Mouse (Mus musculus): ENCODE measurements around the gene Fxyd2. TPM values are rescaled to one million over a fixed set of nuclear protein-coding genes. Genes with fewer than 3 reads are reported as not detected.

Gene Fxyd2
- polyA plus RNA-seq, 1 experiment = 220 TPM

DNA sequence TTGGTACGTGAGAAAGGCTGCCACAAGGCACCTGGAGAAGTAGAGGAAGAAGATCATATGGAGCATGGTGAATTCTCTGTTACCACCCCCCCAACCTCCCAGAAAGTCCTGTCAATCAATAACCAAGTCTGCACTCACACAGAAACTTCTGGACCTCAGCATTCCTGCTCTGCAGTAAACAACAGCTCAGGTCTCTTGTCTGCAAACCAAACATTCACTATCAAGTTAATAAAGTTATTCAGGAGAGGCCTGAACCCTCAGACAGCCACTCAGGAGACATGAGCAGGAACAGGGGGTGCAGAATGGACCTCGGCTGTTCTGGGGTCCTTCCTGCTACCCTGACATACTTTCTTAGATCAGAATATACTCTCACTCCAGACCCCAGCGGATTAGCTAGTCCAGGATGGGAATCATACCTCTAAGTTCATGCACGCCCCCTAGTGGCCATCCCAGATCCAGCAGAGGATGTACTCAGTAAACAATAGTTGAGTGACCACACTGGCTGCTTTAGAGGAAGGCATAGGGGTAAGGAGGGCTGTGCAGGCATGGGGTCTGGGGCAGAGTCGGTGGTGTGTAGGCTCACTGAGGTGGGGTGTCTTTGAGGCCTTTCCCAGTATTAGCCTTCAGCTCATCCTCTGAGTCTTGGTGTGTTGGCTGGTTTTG is 14.1 kb downstream of the Fxyd2 start:
- H3K4me1 ChIP-seq (replicated peaks; ENCODE audit: control insufficient read depth, insufficient read depth, low read length) = peaks cover 9% of the 10 kb centered on the region

DNA sequence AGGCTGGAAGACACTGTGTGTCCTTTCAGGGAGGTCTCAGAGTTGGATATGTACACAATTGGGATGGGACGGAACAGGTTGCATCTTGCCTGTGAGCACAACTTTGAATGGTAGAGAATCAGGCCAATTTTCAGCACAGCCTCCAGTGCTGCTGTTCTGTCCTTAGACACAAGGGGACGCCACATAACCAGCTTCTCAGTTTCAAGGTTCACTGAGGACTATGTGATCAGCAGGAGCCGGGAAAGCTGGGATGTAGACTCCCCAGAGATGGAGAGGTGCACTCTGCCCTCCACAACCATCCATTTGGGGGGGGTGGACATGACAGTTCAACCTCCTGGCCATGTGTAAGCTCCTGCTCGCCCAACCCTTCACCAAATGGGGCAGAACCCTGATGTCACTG is 16.4 kb downstream of the Fxyd2 start:
- DNase-seq = peak; percentile 37
- 61% methylated on average over 4 of the region's 4 CpGs for WGBS
- Histone ChIP-seq H3K4me1 (replicated peaks; ENCODE audit: control insufficient read depth, insufficient read depth, low read length) (peaks cover 9% of the 10 kb centered on the region), H3K27me3 (ENCODE audit: control insufficient read depth, insufficient read depth, low read length) (no peaks in the 10 kb centered on the region), H3K36me3 (ENCODE audit: control insufficient read depth, insufficient read depth, low read length) (no peaks in the 10 kb centered on the region), H3K27ac (ENCODE audit: control insufficient read depth, insufficient read depth, low read length) (no peak overlapping the region), H3K4me3 (ENCODE audit: control insufficient read depth, insufficient read depth, low read length) (no peak overlapping the region)
- TF ChIP-seq POLR2A (IDR thresholded peaks at IDR 0.05; ENCODE audit: control insufficient read depth, extremely low read depth, insufficient read depth, low read length, poor library complexity) (no peak), CTCF (IDR thresholded peaks at IDR 0.05; ENCODE audit: borderline replicate concordance, control insufficient read depth, extremely low read depth, insufficient read depth, low read length, poor library complexity) (no peak)

More for the DNA sequence above, 14.1 kb downstream of the Fxyd2 start:
- WGBS = 71% methylated on average over 5 of the region's 5 CpGs
- peak; percentile 45 for DNase-seq
- Histone ChIP-seq H3K27ac (ENCODE audit: control insufficient read depth, insufficient read depth, low read length) (no peak overlapping the region), H3K4me3 (ENCODE audit: control insufficient read depth, insufficient read depth, low read length) (no peak overlapping the region), H3K27me3 (ENCODE audit: control insufficient read depth, insufficient read depth, low read length) (no peaks in the 10 kb centered on the region), H3K36me3 (ENCODE audit: control insufficient read depth, insufficient read depth, low read length) (no peaks in the 10 kb centered on the region)
- TF ChIP-seq CTCF (IDR thresholded peaks at IDR 0.05; ENCODE audit: borderline replicate concordance, control insufficient read depth, extremely low read depth, insufficient read depth, low read length, poor library complexity) = peak; percentile 73; the same call in 1 of the 2 replicates
- TF ChIP-seq POLR2A (IDR thresholded peaks at IDR 0.05; ENCODE audit: control insufficient read depth, extremely low read depth, insufficient read depth, low read length, poor library complexity) = no peak

DNA sequence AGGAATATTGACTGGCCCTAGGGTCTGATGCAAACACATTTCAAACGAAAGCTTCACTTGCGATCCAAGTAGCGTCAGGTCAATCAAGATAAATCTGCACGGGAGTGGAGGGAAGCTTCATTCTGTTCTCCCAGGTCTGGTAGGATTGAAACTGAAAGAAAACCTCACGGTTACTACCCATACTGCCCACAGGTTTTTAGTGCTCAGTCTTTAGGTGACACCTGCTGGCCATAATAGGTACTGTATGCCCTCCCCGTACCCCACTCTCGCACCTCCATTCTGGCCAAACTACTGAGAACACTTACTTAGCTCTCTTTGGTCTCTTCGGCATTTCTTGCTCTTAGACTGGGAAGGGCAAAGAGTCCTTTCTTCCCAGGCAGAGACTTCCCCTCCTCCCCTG is 17.8 kb downstream of the Fxyd2 start:
- no peak overlapping the region for H3K27ac ChIP-seq (ENCODE audit: control insufficient read depth, insufficient read depth, low read length)
- peak; percentile 71 for DNase-seq
- no peaks in the 10 kb centered on the region for H3K36me3 ChIP-seq (ENCODE audit: control insufficient read depth, insufficient read depth, low read length)
- peak overlapping the region; percentile 32 for H3K4me3 ChIP-seq (ENCODE audit: control insufficient read depth, insufficient read depth, low read length)
- H3K27me3 ChIP-seq (ENCODE audit: control insufficient read depth, insufficient read depth, low read length) = no peaks in the 10 kb centered on the region
- H3K4me1 ChIP-seq (replicated peaks; ENCODE audit: control insufficient read depth, insufficient read depth, low read length) = peaks cover 6% of the 10 kb centered on the region
- WGBS = 6% methylated on average over 8 of the region's 8 CpGs
- TF ChIP-seq CTCF (IDR thresholded peaks at IDR 0.05; ENCODE audit: borderline replicate concordance, control insufficient read depth, extremely low read depth, insufficient read depth, low read length, poor library complexity) = no peak
- TF ChIP-seq POLR2A (IDR thresholded peaks at IDR 0.05; ENCODE audit: control insufficient read depth, extremely low read depth, insufficient read depth, low read length, poor library complexity) = no peak

DNA sequence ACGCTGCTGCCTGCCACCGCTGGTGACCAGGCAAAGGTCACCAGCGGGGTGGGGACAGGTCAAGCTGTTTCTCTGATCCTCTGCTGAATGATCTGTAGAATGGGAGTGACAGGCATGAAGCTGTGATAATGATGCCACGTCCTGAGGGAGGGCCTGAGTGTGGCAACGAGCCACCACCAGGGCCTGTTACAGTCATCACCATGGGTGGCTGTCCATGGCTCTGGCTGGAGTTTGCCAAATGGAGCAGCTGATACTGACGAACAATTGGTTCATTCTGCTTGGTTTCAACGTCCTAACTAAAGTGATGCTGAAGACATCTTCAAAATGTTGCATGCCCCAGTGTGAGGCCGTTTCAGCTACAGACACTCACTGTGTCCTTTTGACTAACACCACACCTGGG is 18.8 kb downstream of the Fxyd2 start:
- Histone ChIP-seq H3K4me1 (replicated peaks; ENCODE audit: control insufficient read depth, insufficient read depth, low read length) (peaks cover 6% of the 10 kb centered on the region), H3K27me3 (ENCODE audit: control insufficient read depth, insufficient read depth, low read length) (no peaks in the 10 kb centered on the region), H3K36me3 (ENCODE audit: control insufficient read depth, insufficient read depth, low read length) (no peaks in the 10 kb centered on the region), H3K27ac (ENCODE audit: control insufficient read depth, insufficient read depth, low read length) (no peak overlapping the region), H3K4me3 (ENCODE audit: control insufficient read depth, insufficient read depth, low read length) (no peak overlapping the region)
- 86% methylated on average over 8 of the region's 8 CpGs for WGBS
- no peak for DNase-seq
- TF ChIP-seq POLR2A (IDR thresholded peaks at IDR 0.05; ENCODE audit: control insufficient read depth, extremely low read depth, insufficient read depth, low read length, poor library complexity) = no peak
- no peak for TF ChIP-seq CTCF (IDR thresholded peaks at IDR 0.05; ENCODE audit: borderline replicate concordance, control insufficient read depth, extremely low read depth, insufficient read depth, low read length, poor library complexity)

DNA sequence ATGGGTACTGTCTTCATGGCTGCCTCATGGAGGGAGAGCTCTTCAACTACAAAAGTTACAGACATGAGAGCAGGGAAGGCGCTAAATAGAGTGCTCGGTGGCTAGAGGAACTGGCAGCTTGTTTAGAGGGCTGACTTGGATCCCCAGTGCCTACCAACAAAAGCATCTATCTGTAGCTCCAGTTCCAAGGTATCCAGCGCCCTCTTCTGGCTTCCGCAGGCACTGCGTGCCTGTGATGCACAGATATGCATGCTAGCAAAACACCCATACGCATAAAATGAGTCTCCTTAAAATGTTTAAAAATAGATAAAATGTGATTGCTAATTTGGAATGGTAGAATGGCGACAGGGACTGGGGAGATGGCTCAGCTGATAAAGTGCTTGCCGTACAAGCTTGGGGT is 21.7 kb downstream of the Fxyd2 start:
- Histone ChIP-seq H3K36me3 (ENCODE audit: control insufficient read depth, insufficient read depth, low read length) (no peaks in the 10 kb centered on the region), H3K27ac (ENCODE audit: control insufficient read depth, insufficient read depth, low read length) (no peak overlapping the region), H3K4me3 (ENCODE audit: control insufficient read depth, insufficient read depth, low read length) (no peak overlapping the region), H3K4me1 (replicated peaks; ENCODE audit: control insufficient read depth, insufficient read depth, low read length) (peaks cover 6% of the 10 kb centered on the region), H3K27me3 (ENCODE audit: control insufficient read depth, insufficient read depth, low read length) (no peaks in the 10 kb centered on the region)
- DNase-seq = peak; percentile 26
- WGBS = 80% methylated on average over 8 of the region's 8 CpGs
- TF ChIP-seq CTCF (IDR thresholded peaks at IDR 0.05; ENCODE audit: borderline replicate concordance, control insufficient read depth, extremely low read depth, insufficient read depth, low read length, poor library complexity) (no peak), POLR2A (IDR thresholded peaks at IDR 0.05; ENCODE audit: control insufficient read depth, extremely low read depth, insufficient read depth, low read length, poor library complexity) (no peak)

DNA sequence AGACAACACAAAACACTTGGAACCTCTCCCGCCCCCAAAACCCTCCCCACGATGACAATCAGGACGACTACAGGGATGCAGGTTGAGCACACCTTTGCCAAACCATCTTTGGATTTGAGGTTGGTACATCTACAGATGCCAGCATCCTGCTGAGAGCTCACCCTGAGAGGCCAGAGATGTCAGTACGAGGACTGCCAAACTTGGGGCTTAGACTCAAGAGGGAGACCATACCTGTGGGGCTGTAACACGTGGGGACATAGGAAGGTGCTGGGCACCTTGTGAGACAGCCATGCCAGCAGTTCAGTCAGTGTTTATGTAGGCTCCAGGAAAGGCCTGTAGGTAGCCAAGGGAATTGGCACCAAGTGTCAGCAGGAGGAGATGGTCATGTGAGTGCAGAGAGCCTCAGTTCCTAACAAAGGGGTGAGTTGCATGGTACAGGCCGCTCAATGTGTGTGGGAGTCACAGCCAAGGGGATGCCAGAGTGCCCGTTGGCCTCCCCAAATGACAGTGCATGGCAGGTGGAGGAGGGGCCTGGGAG is 23.4 kb downstream of the Fxyd2 start:
- no peak for DNase-seq
- Histone ChIP-seq H3K4me3 (ENCODE audit: control insufficient read depth, insufficient read depth, low read length) (no peak overlapping the region), H3K36me3 (ENCODE audit: control insufficient read depth, insufficient read depth, low read length) (no peaks in the 10 kb centered on the region), H3K27ac (ENCODE audit: control insufficient read depth, insufficient read depth, low read length) (no peak overlapping the region), H3K4me1 (replicated peaks; ENCODE audit: control insufficient read depth, insufficient read depth, low read length) (no peaks in the 10 kb centered on the region), H3K27me3 (ENCODE audit: control insufficient read depth, insufficient read depth, low read length) (no peaks in the 10 kb centered on the region)
- no peak for TF ChIP-seq CTCF (IDR thresholded peaks at IDR 0.05; ENCODE audit: borderline replicate concordance, control insufficient read depth, extremely low read depth, insufficient read depth, low read length, poor library complexity)
- TF ChIP-seq POLR2A (IDR thresholded peaks at IDR 0.05; ENCODE audit: control insufficient read depth, extremely low read depth, insufficient read depth, low read length, poor library complexity) = no peak
- 90% methylated on average over 7 of the region's 7 CpGs for WGBS
